Mouse (Mus musculus) macrophage (primary cell): ENCODE results near the gene Vnn1. TPM values are rescaled to one million over a fixed set of nuclear protein-coding genes. Genes with fewer than 3 reads are reported as not detected.

Experiments used
- H3K27ac ChIP-seq: fragments of 350-480 bp; formaldehyde crosslinking; 2 replicates; pipeline ENCODE4 v1.9.0; 2021
- H3K36me3 ChIP-seq: fragments of 350-480 bp; formaldehyde crosslinking; 2 replicates; pipeline ENCODE4 v1.9.0; 2021; ENCODE audit errors: inconsistent target
- H3K4me3 ChIP-seq: fragments of 350-480 bp; formaldehyde crosslinking; 2 replicates; pipeline ENCODE4 v1.9.0; 2021; ENCODE audit errors: inconsistent target
- H3K79me2 ChIP-seq: fragments of 350-480 bp; formaldehyde crosslinking; 2 replicates; pipeline ENCODE4 v1.9.0; 2021; ENCODE audit errors: inconsistent target
- WGBS: methylation state at CpG from one replicate; pipeline ENCODE4 v1.1.7; 2026; ENCODE audit warnings: inconsistent platforms; ENCODE audit not compliant: missing documents; 5-methylcytosine and 5-hydroxymethylcytosine counted together
- polyA plus RNA-seq: library from polyadenylated mRNA; stranded (reverse); fragments of 250-400 nt; gene quantifications from 3 replicates; pipeline ENCODE4 v1.2.4, GENCODE M21; 2018; ENCODE audit warnings: inconsistent platforms
- total RNA-seq, 78 experiments: library from RNA; depleted of rRNA; stranded (reverse); fragments of 250-400 nt; gene quantifications; 1 replicate in 9 of 78; 2 replicates in 24 of 78; 3 replicates in 43 of 78; 4 replicates in 2 of 78; pipeline ENCODE4 v1.2.4; 2018; ENCODE audit warnings: inconsistent platforms in 56 of 78

Gene Vnn1
- total RNA-seq (2018; cell fraction: chromatin; rRNA removed): under 1 TPM in 1 of 26 experiments, not detected in 25; 0.35 TPM
- not detected for total RNA-seq (2018; cell fraction: cytosol; rRNA removed)
- total RNA-seq (2018; cell fraction: nucleus; rRNA removed): not detected
- polyA plus RNA-seq: not detected in 3 replicates

GRCm38 (mm10) chr10:23894601-23895349, at the start of gene Vnn1:
Gene Vnn1, plus strand, starts transcription at chr10:23894688.
- H3K4me3 ChIP-seq: no peak within 1 kb of the TSS
- no peaks in the 10 kb centered on the region for H3K36me3 ChIP-seq
- no peaks in the 10 kb centered on the region for H3K79me2 ChIP-seq
- 43% methylated on average over 21 of the region's 21 CpGs for WGBS
- H3K27ac ChIP-seq: no peak within 1 kb of the TSS

GRCm38 (mm10) chr10:23851228-23851912, 43.1 kb upstream of the Vnn1 start, which contains the start of gene Vnn3:
Gene Vnn3, plus strand, starts transcription at chr10:23851462.
- H3K36me3 ChIP-seq: no peaks in the 10 kb centered on the region
- H3K27ac ChIP-seq: no peak within 1 kb of the TSS
- no peaks in the 10 kb centered on the region for H3K79me2 ChIP-seq
- 15% methylated on average over 4 of the region's 4 CpGs for WGBS
- no peak within 1 kb of the TSS for H3K4me3 ChIP-seq

- no peaks in the 10 kb centered on the region for H3K36me3 ChIP-seq
- 96% methylated on average over 2 of the region's 2 CpGs for WGBS
- H3K4me3 ChIP-seq: no peak overlapping the region
- no peaks in the 10 kb centered on the region for H3K79me2 ChIP-seq
- no peak overlapping the region for H3K27ac ChIP-seq
Measured at GRCm38 (mm10) chr10:23852096-23852495, 42.4 kb upstream of the Vnn1 start.

GRCm38 (mm10) chr10:23864362-23865312, 29.9 kb upstream of the Vnn1 start:
- Histone ChIP-seq H3K79me2 (no peaks in the 10 kb centered on the region), H3K4me3 (no peak overlapping the region), H3K36me3 (no peaks in the 10 kb centered on the region), H3K27ac (no peak overlapping the region)
- WGBS: 59% methylated on average over 9 of the region's 9 CpGs

GRCm38 (mm10) chr10:23880695-23881094, 13.8 kb upstream of the Vnn1 start:
- H3K36me3 ChIP-seq: no peaks in the 10 kb centered on the region
- WGBS: 83% methylated on average over 6 of the region's 6 CpGs
- no peak overlapping the region for H3K27ac ChIP-seq
- H3K79me2 ChIP-seq: no peaks in the 10 kb centered on the region
- no peak overlapping the region for H3K4me3 ChIP-seq

GRCm38 (mm10) chr10:23884910-23885309, 9.6 kb upstream of the Vnn1 start:
- WGBS: 100% methylated on average over 1 of the region's 1 CpGs
- H3K27ac ChIP-seq: no peak overlapping the region
- H3K79me2 ChIP-seq: no peaks in the 10 kb centered on the region
- H3K36me3 ChIP-seq: no peaks in the 10 kb centered on the region
- no peak overlapping the region for H3K4me3 ChIP-seq

- Histone ChIP-seq H3K36me3 (no peaks in the 10 kb centered on the region), H3K4me3 (no peak overlapping the region), H3K27ac (no peak overlapping the region), H3K79me2 (no peaks in the 10 kb centered on the region)
- 77% methylated on average over 3 of the region's 3 CpGs for WGBS
Measured at GRCm38 (mm10) chr10:23886060-23886459, 8.4 kb upstream of the Vnn1 start.

- H3K27ac ChIP-seq: no peak overlapping the region
- WGBS: 94% methylated on average over 1 of the region's 1 CpGs
- H3K79me2 ChIP-seq: no peaks in the 10 kb centered on the region
- no peaks in the 10 kb centered on the region for H3K36me3 ChIP-seq
- no peak overlapping the region for H3K4me3 ChIP-seq
Measured at GRCm38 (mm10) chr10:23892987-23893386, 1.5 kb upstream of the Vnn1 start.

- H3K27ac ChIP-seq: no peak overlapping the region
- no peak overlapping the region for H3K4me3 ChIP-seq
- no peaks in the 10 kb centered on the region for H3K79me2 ChIP-seq
- WGBS: 64% methylated on average over 7 of the region's 7 CpGs
- H3K36me3 ChIP-seq: no peaks in the 10 kb centered on the region
Measured at GRCm38 (mm10) chr10:23895376-23895775, 888 bp downstream of the Vnn1 start.

GRCm38 (mm10) chr10:23901119-23901518, 6.6 kb downstream of the Vnn1 start:
- no peaks in the 10 kb centered on the region for H3K79me2 ChIP-seq
- 93% methylated on average over 3 of the region's 3 CpGs for WGBS
- H3K27ac ChIP-seq: no peak overlapping the region
- H3K4me3 ChIP-seq: no peak overlapping the region
- no peaks in the 10 kb centered on the region for H3K36me3 ChIP-seq

- 90% methylated on average over 1 of the region's 1 CpGs for WGBS
- Histone ChIP-seq H3K4me3 (no peak overlapping the region), H3K79me2 (no peaks in the 10 kb centered on the region), H3K36me3 (no peaks in the 10 kb centered on the region), H3K27ac (no peak overlapping the region)
Measured at GRCm38 (mm10) chr10:23905661-23906060, 11.2 kb downstream of the Vnn1 start.

GRCm38 (mm10) chr10:23920056-23920455, 25.6 kb downstream of the Vnn1 start, which contains the start of gene Taar1:
Gene Taar1, plus strand, starts transcription at chr10:23920356.
- Histone ChIP-seq H3K79me2 (no peaks in the 10 kb centered on the region), H3K4me3 (no peak within 1 kb of the TSS), H3K27ac (no peak within 1 kb of the TSS), H3K36me3 (no peaks in the 10 kb centered on the region)
- 81% methylated on average over 4 of the region's 4 CpGs for WGBS

- H3K4me3 ChIP-seq: no peak overlapping the region
- WGBS: 88% methylated on average over 3 of the region's 3 CpGs
- no peaks in the 10 kb centered on the region for H3K36me3 ChIP-seq
- no peaks in the 10 kb centered on the region for H3K79me2 ChIP-seq
- no peak overlapping the region for H3K27ac ChIP-seq
Measured at GRCm38 (mm10) chr10:23922468-23922867, 28.0 kb downstream of the Vnn1 start.

- Histone ChIP-seq H3K4me3 (no peak overlapping the region), H3K36me3 (no peaks in the 10 kb centered on the region), H3K27ac (no peak overlapping the region), H3K79me2 (no peaks in the 10 kb centered on the region)
- 85% methylated on average over 2 of the region's 2 CpGs for WGBS
Measured at GRCm38 (mm10) chr10:23923941-23924340, 29.5 kb downstream of the Vnn1 start.
